Mouse (Mus musculus) heart, postnatal 0 days (tissue): ENCODE measurements around the gene Prkcz.

ENCODE experiments used
- CTCF ChIP-seq: IDR thresholded peaks from 2 replicates; pipeline ENCODE4 v1.5.1; 2016; ENCODE audit warnings: antibody characterized with exemption, control low read depth, low read depth
- EP300 ChIP-seq: IDR thresholded peaks from 2 replicates; pipeline ENCODE4 v1.6.1; 2016; ENCODE audit warnings: antibody characterized with exemption, low read depth

DNA sequence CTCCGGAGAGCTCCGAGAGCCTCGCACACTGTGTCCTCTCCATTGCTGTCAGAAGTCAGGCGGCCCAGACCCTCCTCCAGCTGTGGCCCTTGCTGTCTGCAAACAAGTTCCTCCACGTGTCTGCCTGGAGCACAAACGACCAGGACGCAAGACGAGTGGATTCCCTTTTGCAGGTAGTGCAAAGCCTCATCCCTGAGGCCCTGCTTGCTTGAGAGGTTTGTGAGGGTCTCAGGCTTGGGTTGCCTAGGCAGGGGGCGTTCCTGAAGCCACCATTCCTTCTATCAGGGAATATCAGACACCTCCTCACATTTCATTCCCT, 37.0 kb upstream of the Prkcz start:
- TF ChIP-seq CTCF = no peak
- no peak for TF ChIP-seq EP300
